In the genomic region with DNA sequence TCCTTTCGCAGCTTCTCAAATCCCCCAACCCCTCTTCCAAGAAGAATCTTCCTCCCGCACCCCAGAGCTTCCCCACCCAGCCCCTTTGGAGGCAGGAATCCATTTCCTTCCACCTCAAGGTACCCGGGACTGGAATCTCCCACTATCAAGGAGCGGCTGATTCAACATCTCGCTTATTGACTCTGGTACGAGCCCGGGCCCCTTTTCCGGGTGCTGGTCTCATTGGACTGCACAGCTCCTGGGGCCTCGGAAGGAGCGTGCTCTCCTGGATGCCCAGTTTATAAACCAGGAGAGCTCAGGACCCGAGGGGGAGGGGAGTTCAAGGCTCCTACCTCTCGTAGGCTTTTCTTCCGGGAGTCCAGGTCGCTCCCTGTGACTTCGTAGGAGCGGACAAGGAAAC, we compare ENCODE assay signal across 10 mouse cellular contexts. TPM values are rescaled to one million over a fixed set of nuclear protein-coding genes. Genes with fewer than 3 reads are reported as not detected.
DNase-seq lines count a peak whose midpoint lies in the region; ATAC-seq and TF ChIP-seq lines count a peak whose summit lies in the region.
"Had no signal": no experiment of that assay in that cellular context is flagged by ENCODE, and none has a peak within 500 bp of the region (broad histone marks: within the 10 kb centered on the region; RNA-seq: fewer than 3 reads in every experiment).

No protein-coding gene starts in this region.

- H3K4me2 ChIP-seq in liver, postnatal 0 days (ENCODE audit: low read depth, low read length): 0 out of 2 replicates have a peak overlapping the region, but pooled peaks have one; percentile 42

- peak; percentile 26 for ATAC-seq in CD4-positive, CD25-positive, alpha-beta regulatory T cell, adult 4 months
- no peak for ATAC-seq in liver, postnatal 0 days

- H3K4me1 ChIP-seq in hindbrain, embryonic 10.5 days (replicated peaks): peaks cover 15% of the 10 kb centered on the region
- H3K4me1 ChIP-seq in liver, postnatal 0 days (ENCODE audit: insufficient read depth): 0 out of 2 replicates have a peak, but pooled peaks cover 3% of the 10 kb centered on the region

- no peak overlapping the region for H3K27ac ChIP-seq in gastrocnemius, adult 2 months
- H3K27ac ChIP-seq in hindbrain, embryonic 10.5 days: 0 out of 2 replicates have a peak overlapping the region, but pooled peaks have one; percentile 40
- no peak overlapping the region for H3K27ac ChIP-seq in liver, postnatal 0 days (ENCODE audit: low read depth)
- H3K27ac ChIP-seq: macrophage had no signal

- no peak overlapping the region for H3K9ac ChIP-seq in liver, postnatal 0 days (replicated peaks)

- peak overlapping the region; percentile 36 for H3K4me3 ChIP-seq in gastrocnemius, adult 2 months
- peak overlapping the region; percentile 56 for H3K4me3 ChIP-seq in hindbrain, embryonic 10.5 days
- H3K4me3 ChIP-seq in liver, postnatal 0 days (ENCODE audit: low read depth, low read length): peak overlapping the region; percentile 6; the same call in 1 of the 2 replicates

- TF ChIP-seq EP300 in liver, postnatal 0 days (IDR thresholded peaks at IDR 0.05; ENCODE audit: low read depth): no peak

- intact Hi-C loops in gastrocnemius, adult 2 months (cut with DNase I): no loop called here

- no peaks in the 10 kb centered on the region for H3K9me3 ChIP-seq in hindbrain, embryonic 10.5 days
- H3K9me3 ChIP-seq in liver, postnatal 0 days (ENCODE audit: low read length): no peaks in the 10 kb centered on the region

- H3K27me3 ChIP-seq in hindbrain, embryonic 10.5 days (ENCODE audit: insufficient read depth, poor library complexity, severe bottlenecking): peaks cover 60% of the 10 kb centered on the region
- peaks cover 30% of the 10 kb centered on the region for H3K27me3 ChIP-seq in liver, postnatal 0 days (ENCODE audit: insufficient read depth, low read length)

- TF ChIP-seq CTCF in gastrocnemius, adult 2 months (IDR thresholded peaks at IDR 0.05): no peak
- TF ChIP-seq CTCF in liver, postnatal 0 days (IDR thresholded peaks at IDR 0.05; ENCODE audit: low read depth): no peak

- H3K36me3 ChIP-seq in hindbrain, embryonic 10.5 days: no peaks in the 10 kb centered on the region
- H3K36me3 ChIP-seq in liver, postnatal 0 days (replicated peaks; ENCODE audit: insufficient read depth, low read length): no peaks in the 10 kb centered on the region

- DNase-seq in gastrocnemius, adult 2 months: no peak
- DNase-seq in gastrocnemius, postnatal 10 days: no peak
- DNase-seq in hindbrain, embryonic 10.5 days (ENCODE audit: low spot score): peak; percentile 31
- no peak for DNase-seq in liver, postnatal 0 days
- no peak for DNase-seq in layer of hippocampus, postnatal 25 days (ENCODE audit: extremely low spot score in 1 of 2, low spot score in 1 of 2)
- no peak for DNase-seq in spleen, postnatal 36 days (ENCODE audit: low spot score in 2 of 2)
- no peak for DNase-seq in cerebellum, adult 9-11 months
- DNase-seq: adrenal gland, postnatal 10 days had no signal

- 4% methylated on average over 16 of the region's 16 CpGs for WGBS in hindbrain, embryonic 10.5 days
- whole genome bisulfite sequencing in liver, postnatal 0 days (ENCODE audit: insufficient replicate concordance): 8% methylated on average over 15 of the region's 16 CpGs

RNA-seq across cellular contexts. Expression of a gene that starts 0.5 kb away (rescaled TPM):
- 1 to 10 TPM; 1.5 TPM for total RNA-seq in gastrocnemius, adult 2 months (2021)
- 10 to 100 TPM in 1 of 2 experiments, 1 to 10 TPM in 1; 9.8 to 16.8 TPM for total RNA-seq in gastrocnemius, postnatal 10 days (2021)
- 10 to 100 TPM; 68.5 to 95.2 TPM for polyA plus RNA-seq in CD4-positive, CD25-positive, alpha-beta regulatory T cell, adult 4 months (2017; shearing (Covaris generic))
- 0.30 and 0.35 TPM in 2 replicates for polyA plus RNA-seq in hindbrain, embryonic 10.5 days (2016; fragmentation: Nextera tagmentation; extraction: Ambion mirVana)
- polyA plus RNA-seq in liver, postnatal 0 days (2015; fragmentation: Nextera tagmentation; extraction: Ambion mirVana): 0.12 and 0.14 TPM in 2 replicates
- total RNA-seq in layer of hippocampus, postnatal 25 days (2021): under 1 TPM in 1 of 2 experiments, not detected in 1; 0.54 TPM
- polyA plus RNA-seq: macrophage had no signal

RNA-seq across cellular contexts. Expression of a gene that starts 36.1 kb away (rescaled TPM):
- 1 to 10 TPM; 3.1 to 4.0 TPM for total RNA-seq in gastrocnemius, adult 2 months (2021)
- total RNA-seq in gastrocnemius, postnatal 10 days (2021): 10 to 100 TPM in 1 of 2 experiments, 1 to 10 TPM in 1; 9.9 to 11.2 TPM
- polyA plus RNA-seq in CD4-positive, CD25-positive, alpha-beta regulatory T cell, adult 4 months (2017; shearing (Covaris generic)): 10 to 100 TPM; 15.0 to 16.0 TPM
- 11.6 and 14.2 TPM in 2 replicates for polyA plus RNA-seq in hindbrain, embryonic 10.5 days (2016; fragmentation: Nextera tagmentation; extraction: Ambion mirVana)
- 3.7 and 4.9 TPM in 2 replicates for polyA plus RNA-seq in liver, postnatal 0 days (2015; fragmentation: Nextera tagmentation; extraction: Ambion mirVana)
- 10 to 100 TPM; 27.8 to 29.7 TPM for total RNA-seq in layer of hippocampus, postnatal 25 days (2021)

RNA-seq across cellular contexts. Expression of a gene that starts 44.4 kb away (rescaled TPM):
- total RNA-seq in gastrocnemius, adult 2 months (2021): 10 to 100 TPM; 68.8 to 71.7 TPM
- 100 to 1,000 TPM in 1 of 2 experiments, 10 to 100 TPM in 1; 74.6 to 107 TPM for total RNA-seq in gastrocnemius, postnatal 10 days (2021)
- polyA plus RNA-seq in CD4-positive, CD25-positive, alpha-beta regulatory T cell, adult 4 months (2017; shearing (Covaris generic)): 100 to 1,000 TPM; 229 to 232 TPM
- polyA plus RNA-seq in hindbrain, embryonic 10.5 days (2016; fragmentation: Nextera tagmentation; extraction: Ambion mirVana): 219 and 225 TPM in 2 replicates
- polyA plus RNA-seq in liver, postnatal 0 days (2015; fragmentation: Nextera tagmentation; extraction: Ambion mirVana): 79.3 and 90.6 TPM in 2 replicates
- total RNA-seq in layer of hippocampus, postnatal 25 days (2021): 100 to 1,000 TPM; 102 to 140 TPM

Comparison
In these comparisons a context has a peak if more than half of its experiments do, and no peak if none do; other contexts are left out.
1. RNA of a gene that starts 0.5 kb away (total RNA-seq): 9.8 to 16.8 TPM in gastrocnemius, postnatal 10 days; 1.5 TPM in gastrocnemius, adult 2 months and 0.54 TPM in layer of hippocampus, postnatal 25 days; every median in the first group is over 4 times any median in the second.
2. H3K4me3 ChIP-seq: peak in every context shown above with its lines; median percentile 56 in hindbrain, embryonic 10.5 days; 36 in gastrocnemius, adult 2 months; 6 in liver, postnatal 0 days.